Mouse (Mus musculus) embryonic facial prominence, embryonic 10.5 days (tissue): ENCODE measurements around the gene Zfp810. TPM values are rescaled to one million over a fixed set of nuclear protein-coding genes. Genes with fewer than 3 reads are reported as not detected.
"Not testable (repeated sequence)": the region's sequence is repeated elsewhere in the genome, so short reads cannot be mapped to it uniquely, and the experiment has no call there.

Experiments
- DNase-seq: peaks from one replicate; pipeline ENCODE4 v3.0.0-alpha.2; 2017; ENCODE audit warnings: low spot score
- H3K27ac ChIP-seq: fragments of 300-500 bp; sonication (generic); replicated peaks from 2 replicates; pipeline ENCODE4 v1.5.1; 2016; ENCODE audit warnings: mild to moderate bottlenecking
- H3K27me3 ChIP-seq: fragments of 300-500 bp; sonication (generic); replicated peaks from 2 replicates; pipeline ENCODE4 v1.6.1; 2016; ENCODE audit warnings: low read depth, mild to moderate bottlenecking; ENCODE audit not compliant: poor library complexity, severe bottlenecking
- H3K36me3 ChIP-seq: fragments of 300-500 bp; sonication (generic); replicated peaks from 2 replicates; pipeline ENCODE4 v1.6.1; 2016; ENCODE audit warnings: mild to moderate bottlenecking, moderate library complexity
- H3K4me1 ChIP-seq: fragments of 300-500 bp; sonication (generic); 2 replicates; pipeline ENCODE4 v1.6.1; 2016
- H3K4me3 ChIP-seq: fragments of 300-500 bp; sonication (generic); 2 replicates; pipeline ENCODE4 v1.5.1; 2016; ENCODE audit warnings: mild to moderate bottlenecking, moderate library complexity
- H3K9me3 ChIP-seq: fragments of 300-500 bp; sonication (generic); 2 replicates; pipeline ENCODE4 v1.6.1; 2016; ENCODE audit warnings: mild to moderate bottlenecking
- WGBS: fragments of 180-500 bp; shearing (Covaris S2); methylation state at CpG from one replicate; pipeline ENCODE4 v1.1.7; 2016; 5-methylcytosine and 5-hydroxymethylcytosine counted together
- polyA plus RNA-seq: library from polyadenylated mRNA; unstranded; fragments of >200 nt; fragmentation: Nextera tagmentation; extraction: Ambion mirVana; gene quantifications from 2 replicates; pipeline ENCODE4 v1.2.1, GENCODE M21; 2016

Zfp810 gene
- 26.3 and 29.7 TPM in 2 replicates for polyA plus RNA-seq

DNA sequence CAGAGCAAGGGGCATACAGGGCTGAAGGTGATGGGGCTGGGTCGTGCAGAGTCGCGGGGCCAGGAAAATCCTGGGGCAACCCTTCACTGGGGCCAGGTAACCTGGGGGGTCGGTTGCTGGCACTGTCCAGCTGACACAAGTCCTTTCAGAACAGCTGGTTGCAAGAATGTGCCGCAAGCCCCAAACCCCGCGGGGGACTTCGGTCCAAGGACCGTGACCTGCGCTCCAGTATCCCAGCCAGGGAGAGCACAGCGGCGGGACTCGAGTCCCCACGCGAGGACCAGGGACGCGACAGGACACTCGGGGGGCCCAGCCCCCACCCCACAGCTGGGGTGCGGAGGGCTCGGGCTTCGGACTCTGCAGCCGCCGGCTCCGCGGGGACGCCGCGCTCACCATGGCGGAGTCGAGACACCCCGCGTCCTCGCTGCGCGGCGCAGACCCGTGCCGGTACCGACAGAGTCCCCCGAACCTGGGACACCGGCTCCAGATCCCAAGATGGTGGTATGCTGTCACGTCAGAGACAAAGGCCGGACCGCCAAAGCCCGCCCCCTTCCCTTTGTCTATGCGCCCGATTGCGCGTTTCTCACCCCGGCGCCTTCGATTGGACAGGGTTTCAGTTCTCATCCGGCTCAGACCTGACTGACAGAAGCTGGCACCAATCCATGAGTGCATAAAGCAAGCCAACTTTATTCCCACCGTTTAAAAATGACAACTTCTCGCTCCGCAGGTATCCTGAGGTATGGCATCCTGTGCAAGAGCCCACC is at the start of gene Zfp810:
Gene Zfp810, minus strand, starts transcription at position 493 of the 764 bp plus-strand sequence.
- no peaks in the 10 kb centered on the region for H3K27me3 ChIP-seq
- peak within 1 kb of the TSS; percentile 99 for H3K27ac ChIP-seq
- H3K9me3 ChIP-seq: peaks cover 24% of the 10 kb centered on the region; the same call in 1 of the 2 replicates
- under 1% methylated on average over 56 of the region's 56 CpGs for WGBS
- peak within 1 kb of the TSS; percentile 90 for H3K4me3 ChIP-seq
- peaks cover 34% of the 10 kb centered on the region for H3K36me3 ChIP-seq
- DNase-seq: peak; percentile 97
- peaks cover 12% of the 10 kb centered on the region for H3K4me1 ChIP-seq

DNA sequence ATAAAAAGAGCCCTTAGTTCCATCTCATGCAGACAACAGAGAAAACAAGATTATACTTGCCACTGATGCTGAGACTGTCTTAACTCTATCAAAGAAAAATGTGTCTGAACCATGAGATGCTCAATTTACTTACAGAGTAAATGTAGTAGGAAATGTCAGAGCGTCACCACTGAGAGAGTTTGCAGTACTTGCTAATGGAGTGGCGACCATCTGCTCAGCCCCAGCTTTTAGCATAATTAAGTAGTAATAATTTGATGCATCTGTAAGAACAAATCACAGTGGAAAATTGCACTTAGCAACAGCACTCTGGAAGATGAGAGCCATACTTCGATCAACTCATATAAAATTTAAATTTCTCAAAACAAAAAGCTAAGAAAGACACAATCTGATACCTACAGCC is 48.5 kb upstream of the Zfp810 start:
- WGBS: 89% methylated on average over 3 of the region's 3 CpGs
- Histone ChIP-seq H3K36me3 (peaks cover 97% of the 10 kb centered on the region), H3K4me1 (no peaks in the 10 kb centered on the region), H3K27me3 (no peaks in the 10 kb centered on the region), H3K9me3 (no peaks in the 10 kb centered on the region), H3K27ac (no peak overlapping the region), H3K4me3 (no peak overlapping the region)
- DNase-seq: no peak

DNA sequence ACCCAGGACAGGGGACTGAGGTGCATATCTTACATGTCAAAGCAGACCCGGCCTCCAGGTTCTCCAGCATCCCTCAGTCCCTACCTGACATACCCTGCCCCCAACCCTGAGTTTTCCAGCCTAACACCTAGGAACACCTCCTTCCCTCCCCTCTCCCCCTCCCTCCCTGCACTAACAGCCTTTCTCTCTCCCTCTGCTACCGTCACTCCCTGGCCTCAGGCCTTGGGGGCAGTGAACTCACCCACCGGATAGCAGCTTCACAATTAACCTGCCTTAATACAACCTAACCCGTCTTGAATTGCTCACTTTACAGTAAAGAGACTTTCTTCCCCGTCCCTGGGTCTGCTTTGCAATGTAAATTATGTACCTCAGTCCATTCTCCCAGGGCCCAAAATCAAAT is 46.5 kb upstream of the Zfp810 start:
- no peak overlapping the region for H3K4me3 ChIP-seq
- no peaks in the 10 kb centered on the region for H3K4me1 ChIP-seq
- 71% methylated on average over 5 of the region's 5 CpGs for WGBS
- DNase-seq: no peak
- no peaks in the 10 kb centered on the region for H3K27me3 ChIP-seq
- no peak overlapping the region for H3K27ac ChIP-seq
- no peaks in the 10 kb centered on the region for H3K9me3 ChIP-seq
- peaks cover 94% of the 10 kb centered on the region for H3K36me3 ChIP-seq

- DNase-seq: no peak
- peaks cover 92% of the 10 kb centered on the region for H3K36me3 ChIP-seq
- WGBS: 93% methylated on average over 5 of the region's 5 CpGs
Observed at GRCm38 (mm10) chr9:22353465-22353864, 46.0 kb upstream of the Zfp810 start.

GRCm38 (mm10) chr9:22340331-22340730 is 32.9 kb upstream of the Zfp810 start:
- H3K4me1 ChIP-seq: no peaks in the 10 kb centered on the region
- H3K27ac ChIP-seq: no peak overlapping the region
- no peaks in the 10 kb centered on the region for H3K9me3 ChIP-seq
- no peaks in the 10 kb centered on the region for H3K27me3 ChIP-seq
- 93% methylated on average over 1 of the region's 1 CpGs for WGBS
- peaks cover 90% of the 10 kb centered on the region for H3K36me3 ChIP-seq
- no peak overlapping the region for H3K4me3 ChIP-seq
- no peak for DNase-seq

More at GRCm38 (mm10) chr9:22353465-22353864, 46.0 kb upstream of the Zfp810 start:
- Histone ChIP-seq H3K4me1 (no peaks in the 10 kb centered on the region), H3K9me3 (no peaks in the 10 kb centered on the region), H3K27ac (no peak overlapping the region), H3K4me3 (no peak overlapping the region), H3K27me3 (no peaks in the 10 kb centered on the region)

DNA sequence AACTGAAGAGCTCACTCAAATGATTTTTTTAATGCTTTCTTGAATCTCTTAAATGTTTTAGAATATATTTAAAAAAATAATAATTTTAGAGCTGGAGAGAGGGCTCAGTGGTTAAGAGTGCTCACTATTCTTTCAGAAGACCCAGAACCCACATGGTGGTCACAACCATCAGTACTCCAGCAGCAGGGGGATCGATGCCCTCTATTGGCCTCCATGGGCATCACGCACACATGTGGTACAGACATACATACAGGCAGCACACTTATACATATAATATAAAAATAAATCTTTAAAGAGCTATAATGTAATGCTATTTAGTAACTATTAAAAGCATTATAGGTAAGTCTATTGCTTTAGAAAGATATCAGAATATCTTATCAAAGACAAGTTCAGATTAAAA is 29.8 kb upstream of the Zfp810 start:
- no peaks in the 10 kb centered on the region for H3K4me1 ChIP-seq
- no peaks in the 10 kb centered on the region for H3K27me3 ChIP-seq
- no peaks in the 10 kb centered on the region for H3K9me3 ChIP-seq
- no peak overlapping the region for H3K4me3 ChIP-seq
- no peak overlapping the region for H3K27ac ChIP-seq
- 98% methylated on average over 2 of the region's 2 CpGs for WGBS
- peaks cover 92% of the 10 kb centered on the region for H3K36me3 ChIP-seq
- no peak for DNase-seq

- 1% methylated on average over 32 of the region's 32 CpGs for WGBS
- Histone ChIP-seq H3K27ac (peak overlapping the region; percentile 71), H3K36me3 (peaks cover 34% of the 10 kb centered on the region), H3K27me3 (no peaks in the 10 kb centered on the region), H3K4me3 (peak overlapping the region; percentile 66), H3K9me3 (no peaks in the 10 kb centered on the region), H3K4me1 (peaks cover 15% of the 10 kb centered on the region)
- peak; percentile 87 for DNase-seq
Observed at GRCm38 (mm10) chr9:22327475-22328387, 20.3 kb upstream of the Zfp810 start.

DNA sequence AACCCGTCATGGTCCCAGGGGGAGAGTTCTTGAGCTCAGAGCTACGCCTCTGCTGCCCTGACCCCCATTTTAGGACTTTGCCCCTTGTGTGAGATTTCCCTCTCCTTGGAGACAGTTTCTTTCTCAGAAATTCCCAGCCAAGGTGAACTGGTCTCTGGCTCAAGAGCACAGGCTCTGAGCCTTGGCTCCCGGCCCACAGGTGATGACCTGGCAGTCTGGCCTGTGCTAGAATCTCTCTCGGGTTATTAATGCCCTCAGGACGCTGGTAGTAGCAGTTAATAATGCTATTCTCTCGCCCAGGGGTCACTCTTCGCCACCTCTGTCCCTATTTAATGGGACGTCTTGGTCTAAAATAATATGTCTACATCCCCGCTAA is 19.6 kb upstream of the Zfp810 start:
- Histone ChIP-seq H3K36me3 (peaks cover 28% of the 10 kb centered on the region), H3K27ac (no peak overlapping the region), H3K27me3 (no peaks in the 10 kb centered on the region), H3K4me3 (peak overlapping the region; percentile 66), H3K4me1 (peaks cover 15% of the 10 kb centered on the region), H3K9me3 (no peaks in the 10 kb centered on the region)
- no peak for DNase-seq
- 14% methylated on average over 9 of the region's 9 CpGs for WGBS

DNA sequence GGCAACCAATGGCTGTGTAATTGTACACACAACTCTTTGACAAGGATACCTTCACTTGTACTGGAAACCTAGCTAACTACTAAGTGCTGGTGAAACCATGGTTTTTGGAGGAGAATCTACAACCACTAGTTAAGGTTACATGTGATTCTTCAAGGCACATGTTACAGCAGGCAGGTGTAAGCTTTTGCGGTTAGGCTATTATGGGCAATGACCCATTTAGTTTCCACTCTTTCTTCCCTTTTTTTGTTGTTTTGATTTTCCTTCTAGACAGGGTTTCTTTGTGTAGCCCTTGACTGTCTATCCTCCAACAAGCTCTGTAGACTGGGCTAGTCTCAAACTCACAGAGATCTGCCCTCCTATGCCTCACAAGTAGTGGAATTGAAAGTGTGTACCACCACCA is 17.1 kb upstream of the Zfp810 start:
- 0 out of 2 replicates have a peak, but pooled peaks cover 4% of the 10 kb centered on the region for H3K36me3 ChIP-seq
- WGBS: 97% methylated on average over 1 of the region's 1 CpGs
- no peak overlapping the region for H3K27ac ChIP-seq
- DNase-seq: no peak
- H3K4me1 ChIP-seq: peaks cover 15% of the 10 kb centered on the region
- no peaks in the 10 kb centered on the region for H3K27me3 ChIP-seq
- no peaks in the 10 kb centered on the region for H3K9me3 ChIP-seq
- H3K4me3 ChIP-seq: no peak overlapping the region

DNA sequence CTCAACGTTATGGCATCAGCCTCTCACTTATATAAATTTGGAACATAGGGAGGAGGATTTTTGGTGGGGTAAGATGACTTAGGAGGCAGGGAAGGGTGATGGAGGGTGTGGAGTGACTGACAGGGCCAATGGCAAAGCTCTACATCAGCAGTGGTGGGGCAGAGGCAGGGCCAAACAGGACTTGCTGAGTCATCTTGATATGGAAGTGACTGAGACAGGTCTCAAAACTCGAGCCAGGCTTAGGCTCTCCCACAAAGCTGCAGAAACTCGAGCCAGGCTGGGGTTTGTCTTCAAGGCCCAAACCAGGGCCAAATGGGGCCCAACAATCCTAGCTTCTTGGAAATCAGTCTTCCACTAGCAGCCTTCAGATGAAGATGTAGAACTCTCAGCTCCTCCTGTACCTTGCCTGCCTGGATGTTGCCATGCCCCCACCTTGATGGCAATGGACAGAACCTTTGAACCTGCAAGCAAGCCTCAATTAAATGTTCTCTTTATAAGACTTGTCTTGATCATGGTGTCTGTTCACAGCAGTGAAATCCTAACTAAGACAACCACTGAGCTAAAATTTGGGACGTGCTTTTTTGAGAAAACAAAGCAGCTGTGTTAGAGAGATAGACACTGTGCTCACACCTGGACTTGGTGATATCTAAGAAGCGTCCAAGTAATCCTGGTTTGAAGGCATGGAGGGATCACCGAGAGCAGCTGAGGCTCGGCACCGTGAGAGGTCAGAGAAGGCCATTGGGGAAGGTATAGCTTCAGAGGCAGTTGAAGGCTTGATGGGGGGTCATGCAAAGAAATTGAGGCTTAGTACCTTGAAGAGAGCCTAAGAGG is 15.1 kb upstream of the Zfp810 start:
- Histone ChIP-seq H3K9me3 (peaks cover 9% of the 10 kb centered on the region; the same call in 1 of the 2 replicates), H3K4me3 (no peak overlapping the region), H3K27me3 (no peaks in the 10 kb centered on the region), H3K4me1 (peaks cover 9% of the 10 kb centered on the region), H3K27ac (no peak overlapping the region), H3K36me3 (no peaks in the 10 kb centered on the region)
- no peak for DNase-seq
- WGBS: 77% methylated on average over 8 of the region's 8 CpGs

DNA sequence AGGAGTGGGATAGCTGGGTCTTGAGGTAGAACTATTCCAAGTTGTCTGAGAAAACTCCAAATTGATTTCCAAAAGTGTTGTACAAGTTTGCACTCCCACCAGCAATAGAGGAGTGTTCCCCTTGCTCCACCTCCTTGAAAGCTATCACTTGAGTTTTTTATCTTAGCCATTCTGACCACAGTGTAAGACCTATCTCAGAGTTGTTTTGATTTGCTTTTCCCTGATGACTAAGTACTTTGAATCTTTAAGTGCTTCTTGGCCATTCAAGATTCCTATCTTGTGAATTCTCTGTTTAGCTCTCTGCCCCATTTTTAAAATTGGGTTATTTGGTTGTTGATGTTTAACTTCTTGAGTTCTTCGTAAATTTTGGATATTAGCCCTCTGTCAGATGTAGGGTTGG is 11.7 kb upstream of the Zfp810 start:
- Histone ChIP-seq H3K4me3 (no peak overlapping the region), H3K27ac (no peak overlapping the region), H3K4me1 (no peaks in the 10 kb centered on the region), H3K36me3 (no peaks in the 10 kb centered on the region), H3K9me3 (peaks cover 16% of the 10 kb centered on the region; the same call in 1 of the 2 replicates), H3K27me3 (no peaks in the 10 kb centered on the region)
- DNase-seq: no peak
- WGBS: 92% methylated on average over 1 of the region's 1 CpGs

DNA sequence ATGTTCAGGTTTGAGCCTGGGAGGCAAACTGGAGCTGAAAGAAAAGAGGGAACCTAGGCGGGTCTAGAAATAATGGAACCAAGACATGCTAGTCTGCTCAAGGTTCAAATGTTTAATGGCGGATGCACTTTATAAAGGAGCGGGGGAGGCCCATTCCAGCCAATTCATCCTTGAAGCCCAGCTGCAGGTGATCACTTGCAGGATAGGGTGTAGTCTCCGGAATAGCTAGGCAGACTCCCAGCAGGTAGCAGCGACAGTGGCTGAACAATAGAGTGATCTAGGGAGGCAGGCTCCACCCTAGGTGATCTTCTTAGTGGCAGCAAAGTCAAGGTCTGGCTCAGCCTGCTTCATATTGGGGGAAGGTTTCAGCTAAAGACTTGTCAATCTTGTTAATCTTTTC is 8.6 kb upstream of the Zfp810 start:
- H3K4me1 ChIP-seq, H3K27ac ChIP-seq, H3K4me3 ChIP-seq, H3K36me3 ChIP-seq, H3K27me3 ChIP-seq, DNase-seq: not testable (repeated sequence)
- WGBS: 63% methylated on average over 5 of the region's 5 CpGs
- H3K9me3 ChIP-seq: peaks cover 25% of the 10 kb centered on the region; the same call in 1 of the 2 replicates
